Mouse (Mus musculus): ENCODE measurements around the gene Dab2ip. TPM values are rescaled to one million over a fixed set of nuclear protein-coding genes. Genes with fewer than 3 reads are reported as not detected.

Dab2ip gene
- polyA plus RNA-seq (2012; rRNA removed; ENCODE audit: low replicate concordance) = 78.6 and 103 TPM in 2 replicates

GRCm38 (mm10) chr2:35557911-35558825 is at the start of gene Dab2ip:
Gene Dab2ip, plus strand, starts transcription at chr2:35558266.

Other genes starting within 250 kb of the Dab2ip start
- 75.7 and 137 TPM in 2 replicates for gene Stom, start 221.3 kb upstream of the Dab2ip start, polyA plus RNA-seq (2012; rRNA removed; ENCODE audit: low replicate concordance)
- gene 4930568D16Rik, start 190.5 kb upstream of the Dab2ip start, polyA plus RNA-seq (2012; rRNA removed; ENCODE audit: low replicate concordance) = not detected in 2 replicates
- gene 4930402F06Rik, start 161.1 kb upstream of the Dab2ip start, polyA plus RNA-seq (2012; rRNA removed; ENCODE audit: low replicate concordance) = not detected in 2 replicates
- 20.9 and 22.4 TPM in 2 replicates for gene Ggta1, start 95.0 kb upstream of the Dab2ip start, polyA plus RNA-seq (2012; rRNA removed; ENCODE audit: low replicate concordance)

All from subcutaneous adipose tissue, adult 2 months (tissue).